Mouse (Mus musculus) lung, embryonic 14.5 days (tissue): ENCODE measurements around the gene Gm17482. TPM values are rescaled to one million over a fixed set of nuclear protein-coding genes. Genes with fewer than 3 reads are reported as not detected.

Experiments
- ATAC-seq: fragments of 200-750 bp; cut with Nextera tagmentation; 2 replicates; pipeline ENCODE4 v1.8.0; 2017; ENCODE audit warnings: mild to moderate bottlenecking, moderate TSS enrichment, moderate library complexity; ENCODE audit not compliant: insufficient read depth
- DNase-seq: peaks from one replicate; pipeline ENCODE4 v3.0.0-alpha.2; 2015
- H3K27ac ChIP-seq: fragments of 300-500 bp; sonication (generic); 2 replicates; pipeline ENCODE4 v1.5.1; 2014; ENCODE audit warnings: low read depth, mild to moderate bottlenecking, moderate library complexity
- H3K27me3 ChIP-seq: fragments of 300-500 bp; sonication (generic); 2 replicates; pipeline ENCODE4 v1.6.1; 2014; ENCODE audit warnings: low read length, control low read depth; ENCODE audit not compliant: insufficient read depth
- H3K36me3 ChIP-seq: fragments of 300-500 bp; sonication (generic); 2 replicates; pipeline ENCODE4 v1.6.1; 2014; ENCODE audit warnings: control low read depth; ENCODE audit not compliant: insufficient read depth
- H3K4me1 ChIP-seq: fragments of 300-500 bp; sonication (generic); 2 replicates; pipeline ENCODE4 v1.6.1; 2014; ENCODE audit warnings: antibody characterized with exemption, control low read depth; ENCODE audit not compliant: insufficient read depth
- H3K4me2 ChIP-seq: fragments of 300-500 bp; sonication (generic); 2 replicates; pipeline ENCODE4 v1.6.1; 2014; ENCODE audit warnings: mild to moderate bottlenecking
- H3K4me3 ChIP-seq: fragments of 300-500 bp; sonication (generic); 2 replicates; pipeline ENCODE4 v1.5.1; 2014; ENCODE audit warnings: low read depth, low read length
- H3K9ac ChIP-seq: fragments of 300-500 bp; sonication (generic); 2 replicates; pipeline ENCODE4 v1.6.1; 2014
- H3K9me3 ChIP-seq: fragments of 300-500 bp; sonication (generic); 2 replicates; pipeline ENCODE4 v1.6.1; 2016; ENCODE audit warnings: low read depth, low read length, control low read depth
- CTCF ChIP-seq: IDR thresholded peaks from 2 replicates; pipeline ENCODE4 v1.5.1; 2016; ENCODE audit warnings: antibody characterized with exemption, low read depth
- WGBS: fragments of 180-500 bp; shearing (Covaris S2); extraction: QIAGEN DNeasy Blood & Tissue Kit; methylation state at CpG from one replicate; pipeline ENCODE4 v1.1.7; 2014; 5-methylcytosine and 5-hydroxymethylcytosine counted together
- polyA plus RNA-seq: library from polyadenylated mRNA; unstranded; fragments of >200 nt; fragmentation: Nextera tagmentation; extraction: Ambion mirVana; gene quantifications from 2 replicates; pipeline ENCODE4 v1.2.1, GENCODE M21; 2014

The Gm17482 gene
- polyA plus RNA-seq, 1 experiment from 2014 or later, result not detected

GRCm38 (mm10) chr6:115245500-115246058 is 18.4 kb downstream of the Gm17482 start:
- H3K4me1 ChIP-seq, result no peaks in the 10 kb centered on the region
- DNase-seq, result no peak
- ATAC-seq, result no peak

GRCm38 (mm10) chr6:115251531-115251985 is 24.4 kb downstream of the Gm17482 start:
- no peak overlapping the region for H3K9ac ChIP-seq
- DNase-seq, result peak; percentile 60
- no peaks in the 10 kb centered on the region for H3K9me3 ChIP-seq
- 3% methylated on average over 13 of the region's 13 CpGs for whole genome bisulfite sequencing
- no peak for TF ChIP-seq CTCF
- no peaks in the 10 kb centered on the region for H3K27me3 ChIP-seq
- H3K4me3 ChIP-seq, result no peak overlapping the region
- no peaks in the 10 kb centered on the region for H3K36me3 ChIP-seq
- no peak overlapping the region for H3K27ac ChIP-seq
- peak; percentile 75; the same call in 1 of the 2 replicates for ATAC-seq
- H3K4me2 ChIP-seq, result peak overlapping the region; percentile 51
- H3K4me1 ChIP-seq, result 0 out of 2 replicates have a peak, but pooled peaks cover 9% of the 10 kb centered on the region

More at GRCm38 (mm10) chr6:115245500-115246058, 18.4 kb downstream of the Gm17482 start:
- Histone ChIP-seq H3K27ac (no peak overlapping the region), H3K4me3 (no peak overlapping the region), H3K36me3 (no peaks in the 10 kb centered on the region), H3K9ac (no peak overlapping the region), H3K9me3 (no peaks in the 10 kb centered on the region), H3K27me3 (no peaks in the 10 kb centered on the region), H3K4me2 (no peak overlapping the region)
- TF ChIP-seq CTCF, result no peak
- WGBS, result 67% methylated on average over 3 of the region's 3 CpGs

- no peaks in the 10 kb centered on the region for H3K27me3 ChIP-seq
- H3K4me2 ChIP-seq, result peak within 1 kb of the TSS; percentile 51
- no peak within 1 kb of the TSS for H3K4me3 ChIP-seq
- 0 out of 2 replicates have a peak, but pooled peaks cover 9% of the 10 kb centered on the region for H3K4me1 ChIP-seq
- no peak for TF ChIP-seq CTCF
- WGBS, result 37% methylated on average over 7 of the region's 10 CpGs
- no peak within 1 kb of the TSS for H3K27ac ChIP-seq
- DNase-seq, result no peak
- no peaks in the 10 kb centered on the region for H3K9me3 ChIP-seq
- ATAC-seq, result no peak
- H3K36me3 ChIP-seq, result no peaks in the 10 kb centered on the region
- H3K9ac ChIP-seq, result no peak within 1 kb of the TSS
Measured at GRCm38 (mm10) chr6:115252099-115252873, 25.1 kb downstream of the Gm17482 start, which contains the start of gene Timp4. Timp4 (minus strand) TSS chr6:115252205.

GRCm38 (mm10) chr6:115255171-115255570 is 28.0 kb downstream of the Gm17482 start:
- Histone ChIP-seq H3K27me3 (no peaks in the 10 kb centered on the region), H3K4me3 (no peak overlapping the region), H3K4me2 (no peak overlapping the region), H3K36me3 (no peaks in the 10 kb centered on the region), H3K27ac (no peak overlapping the region), H3K4me1 (0 out of 2 replicates have a peak, but pooled peaks cover 9% of the 10 kb centered on the region), H3K9ac (no peak overlapping the region), H3K9me3 (no peaks in the 10 kb centered on the region)
- TF ChIP-seq CTCF, result no peak
- peak; percentile 69 for DNase-seq
- ATAC-seq, result no peak
- WGBS, result 59% methylated on average over 3 of the region's 3 CpGs

- Histone ChIP-seq H3K4me1 (no peaks in the 10 kb centered on the region), H3K27me3 (no peaks in the 10 kb centered on the region), H3K27ac (no peak overlapping the region), H3K36me3 (no peaks in the 10 kb centered on the region), H3K9me3 (no peaks in the 10 kb centered on the region), H3K4me2 (no peak overlapping the region), H3K9ac (no peak overlapping the region), H3K4me3 (no peak overlapping the region)
- WGBS, result 73% methylated on average over 3 of the region's 3 CpGs
- DNase-seq (no peak), ATAC-seq (no peak)
- TF ChIP-seq CTCF, result no peak
Measured at GRCm38 (mm10) chr6:115260507-115260906, 33.4 kb downstream of the Gm17482 start.

- Histone ChIP-seq H3K36me3 (no peaks in the 10 kb centered on the region), H3K4me3 (no peak overlapping the region), H3K27me3 (no peaks in the 10 kb centered on the region), H3K4me2 (no peak overlapping the region), H3K9me3 (no peaks in the 10 kb centered on the region), H3K27ac (no peak overlapping the region), H3K4me1 (peaks cover under 1% of the 10 kb centered on the region), H3K9ac (no peak overlapping the region)
- ATAC-seq, result no peak
- no peak for TF ChIP-seq CTCF
- WGBS, result 65% methylated on average over 5 of the region's 5 CpGs
- DNase-seq, result no peak
Measured at GRCm38 (mm10) chr6:115266791-115267190, 39.6 kb downstream of the Gm17482 start.

- H3K36me3 ChIP-seq, result no peaks in the 10 kb centered on the region
- ATAC-seq, result peak; percentile 70; the same call in 1 of the 2 replicates
- no peak overlapping the region for H3K27ac ChIP-seq
- WGBS, result 49% methylated on average over 2 of the region's 2 CpGs
- DNase-seq, result peak; percentile 90
- TF ChIP-seq CTCF, result peak; percentile 96
- no peak overlapping the region for H3K9ac ChIP-seq
- no peak overlapping the region for H3K4me2 ChIP-seq
- H3K4me3 ChIP-seq, result no peak overlapping the region
- H3K27me3 ChIP-seq, result no peaks in the 10 kb centered on the region
- no peaks in the 10 kb centered on the region for H3K9me3 ChIP-seq
- peaks cover 5% of the 10 kb centered on the region for H3K4me1 ChIP-seq
Measured at GRCm38 (mm10) chr6:115267916-115268315, 40.8 kb downstream of the Gm17482 start.
